Mouse (Mus musculus) cerebellum, adult 8-10 months (tissue): ENCODE results near the gene Smad3.

ENCODE experiments used
- DNase-seq: peaks from one replicate; pipeline ENCODE4 v3.0.0; 2022

Gene Smad3

DNA sequence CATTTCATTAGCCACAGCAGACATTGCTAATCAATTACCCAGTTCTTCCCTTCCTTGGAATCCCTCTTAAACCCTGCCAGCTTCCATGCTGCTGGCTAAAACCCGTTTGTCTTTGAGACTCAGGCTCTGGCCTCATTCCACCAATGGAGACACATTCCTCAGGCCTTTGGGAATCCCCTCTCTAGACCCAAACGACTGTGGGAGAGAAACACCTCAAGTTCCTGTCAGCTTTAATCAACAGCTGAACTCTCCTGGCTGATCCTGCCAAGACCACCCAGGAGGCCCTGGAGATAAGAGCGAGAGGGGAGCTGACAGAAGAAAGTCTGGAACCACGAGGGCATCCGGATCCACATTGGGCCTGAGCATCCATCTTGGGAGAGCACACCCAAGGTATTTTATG, 13.9 kb upstream of the Smad3 start:
- DNase-seq = no peak

DNA sequence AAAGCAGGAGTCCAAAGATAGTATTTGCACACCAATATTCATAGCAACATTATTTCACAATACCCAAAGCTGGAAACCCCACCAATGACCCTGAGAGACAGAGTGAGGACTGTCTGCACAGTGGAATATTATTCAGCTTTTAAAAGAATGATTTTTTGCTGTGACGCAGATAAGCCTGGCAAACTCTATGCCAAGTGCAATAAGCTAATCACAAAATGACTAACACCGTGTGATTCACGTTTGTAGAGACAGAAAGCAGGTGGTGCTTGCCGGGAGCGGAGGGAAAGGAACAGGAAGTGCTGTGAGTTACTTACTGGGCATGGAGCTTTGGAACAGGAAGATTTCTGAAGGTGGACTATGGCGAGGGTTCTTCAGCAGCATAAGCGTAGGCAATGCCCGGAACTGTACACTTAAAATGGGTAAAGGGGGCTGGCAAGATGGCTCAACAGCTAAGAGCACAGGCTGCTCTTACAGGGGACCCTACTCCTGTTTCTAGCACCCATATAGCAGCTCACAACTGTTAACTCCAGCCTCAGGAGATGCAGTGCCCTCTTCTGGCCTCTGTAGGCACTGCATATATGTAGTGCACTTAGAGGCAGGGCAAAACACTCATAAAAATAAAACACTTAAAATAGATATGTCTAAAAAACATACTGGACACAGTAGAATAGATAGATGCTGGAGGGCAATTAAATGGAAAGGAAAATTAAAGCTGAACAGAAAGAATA, 3.7 kb upstream of the Smad3 start:
- DNase-seq = no peak

DNA sequence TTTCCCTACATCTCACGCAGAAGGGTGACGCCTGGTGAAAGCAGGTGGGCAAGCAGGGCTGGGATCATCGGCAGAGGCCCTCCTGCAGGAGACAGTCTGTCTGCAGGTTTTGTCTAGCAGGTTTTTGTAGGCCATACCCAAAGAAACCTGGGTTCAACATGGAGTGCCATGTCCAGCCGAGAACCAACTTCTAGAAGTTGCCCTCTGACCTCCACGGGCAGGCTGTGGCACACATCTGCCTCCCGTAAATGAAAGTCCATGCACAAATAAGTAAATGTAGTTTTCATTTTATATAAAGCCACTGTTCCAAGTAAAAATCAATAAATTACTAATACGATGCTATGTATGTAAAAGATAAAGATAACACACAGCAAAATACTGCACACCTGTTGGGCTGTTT, 3.0 kb upstream of the Smad3 start:
- DNase-seq = no peak

DNA sequence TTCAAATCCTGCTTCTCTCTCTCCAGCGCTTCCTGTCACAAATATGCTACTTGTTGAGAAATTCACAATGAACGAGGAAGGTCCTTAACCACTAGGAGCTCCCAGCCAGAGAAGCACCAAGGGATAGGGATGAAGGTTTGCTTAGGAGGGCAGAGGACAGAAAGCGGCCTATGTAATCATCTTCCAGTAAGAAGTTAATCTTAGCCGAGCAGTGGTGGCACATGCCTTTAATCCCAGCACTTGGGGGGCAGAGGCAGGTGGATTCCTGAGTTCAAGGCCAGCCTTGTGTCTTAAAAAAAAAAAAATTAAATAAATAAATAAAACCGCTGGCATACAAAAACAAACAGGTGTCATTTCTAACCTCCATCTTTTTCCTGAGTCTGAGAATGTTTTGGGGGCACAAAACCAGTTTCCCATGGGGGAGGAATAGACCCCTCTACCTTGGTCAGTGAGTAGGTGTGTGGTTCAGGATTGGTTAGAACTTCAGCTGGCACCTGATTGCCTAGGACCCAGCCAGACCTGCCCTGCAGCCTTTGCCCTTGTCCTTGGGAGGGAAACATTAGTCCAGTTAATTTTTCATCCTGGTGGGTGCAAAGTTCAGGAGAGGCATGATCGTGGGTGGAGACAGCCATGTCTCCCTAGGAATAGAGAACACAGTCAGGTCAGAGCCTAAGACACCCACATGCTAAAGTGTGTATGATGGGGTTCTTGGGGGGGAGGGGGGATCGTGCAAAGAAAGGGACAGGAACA, 2.4 kb upstream of the Smad3 start:
- DNase-seq = no peak

DNA sequence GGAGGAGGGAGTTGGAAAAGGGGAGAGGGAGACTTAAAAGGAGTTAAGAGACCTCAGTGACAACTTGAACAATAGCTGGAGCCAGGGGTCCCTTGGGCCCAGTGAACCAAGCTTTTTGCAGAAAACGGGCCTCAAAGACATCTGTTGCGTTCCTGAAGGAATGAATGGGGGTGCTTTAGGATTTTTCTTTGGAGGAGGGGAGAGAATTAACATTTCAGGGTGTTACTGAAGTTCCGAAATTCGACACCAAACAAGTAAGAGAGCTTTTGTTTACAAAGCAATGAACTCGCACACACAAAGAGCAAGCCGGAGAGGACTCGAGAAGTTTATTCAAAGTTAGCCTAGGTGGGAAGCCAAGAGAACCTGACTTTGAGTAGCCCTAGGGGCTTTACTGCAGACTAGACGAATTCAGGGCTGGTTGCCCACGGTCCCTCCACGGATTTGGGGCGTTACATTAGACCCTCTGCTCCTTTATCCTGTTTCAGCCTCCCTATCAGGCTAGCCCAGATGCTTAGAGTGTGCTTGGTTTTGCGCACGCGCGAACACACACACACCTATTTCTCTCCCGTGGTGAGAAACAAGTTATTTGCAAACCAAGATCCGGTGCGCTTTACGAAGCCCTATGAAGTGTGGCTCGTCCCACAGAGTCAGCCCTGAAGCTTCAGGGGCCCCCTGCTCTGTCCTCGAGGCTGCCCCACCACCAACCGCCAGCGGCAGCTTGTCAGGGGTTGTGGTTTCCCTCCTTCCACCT, 1.0 kb upstream of the Smad3 start:
- DNase-seq = no peak

DNA sequence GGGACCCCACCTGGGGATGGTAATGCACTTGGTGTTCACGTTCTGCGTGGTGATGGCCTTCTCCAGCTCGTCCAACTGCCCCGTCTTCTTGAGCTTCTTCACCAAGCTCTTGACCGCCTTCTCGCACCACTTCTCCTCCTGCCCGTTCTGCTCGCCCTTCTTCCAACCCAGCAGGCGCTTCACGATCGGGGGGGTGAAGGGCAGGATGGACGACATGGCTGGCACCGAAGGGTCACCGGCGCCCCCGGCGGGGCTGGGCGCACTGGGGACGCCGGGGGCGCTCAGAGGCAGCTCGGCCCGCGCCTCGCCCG, 377 bp downstream of the Smad3 start:
- DNase-seq = no peak

DNA sequence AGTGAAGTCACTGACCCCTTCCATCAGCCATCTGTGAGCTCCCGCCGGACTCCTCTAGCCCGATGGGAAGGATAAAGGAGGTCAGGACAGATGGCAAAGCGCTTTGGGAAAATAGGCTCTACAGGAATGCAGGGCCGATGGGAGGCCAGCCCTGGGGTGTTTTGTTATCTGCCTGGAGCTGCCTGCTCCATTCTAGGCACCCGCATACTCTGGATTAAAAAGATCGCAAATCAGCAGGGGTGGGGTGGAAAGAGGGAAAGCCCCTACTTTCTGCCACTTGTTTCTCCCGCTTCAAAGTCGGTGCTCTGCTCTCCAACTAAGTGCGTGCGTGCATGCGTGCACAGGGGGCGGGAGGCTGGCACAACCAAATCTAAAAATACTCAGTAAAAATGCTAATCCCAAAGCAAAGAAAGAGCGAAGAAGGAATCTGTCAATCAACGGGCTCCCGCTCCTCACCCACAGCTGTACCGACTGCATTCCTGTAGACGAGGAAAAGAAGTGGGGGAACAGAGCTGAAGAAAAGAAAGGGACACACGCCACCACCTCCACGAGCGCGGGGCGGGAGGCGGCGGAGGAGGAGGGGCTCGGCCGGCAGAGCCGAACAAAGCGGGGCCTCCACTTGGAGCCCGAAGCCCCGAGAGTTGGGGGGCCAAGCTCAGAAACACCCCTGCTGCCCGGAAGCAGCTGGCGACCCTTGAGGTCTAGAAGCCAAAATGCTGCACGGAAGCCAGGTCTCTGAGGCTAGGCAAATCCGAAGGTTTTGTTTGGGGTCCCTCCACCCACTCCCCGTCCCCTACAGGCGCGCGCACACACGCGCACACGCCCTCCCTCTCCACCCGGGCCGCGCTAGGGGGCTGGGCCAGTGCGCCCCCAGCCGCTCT, 973 bp downstream of the Smad3 start:
- peak; percentile 35 for DNase-seq

DNA sequence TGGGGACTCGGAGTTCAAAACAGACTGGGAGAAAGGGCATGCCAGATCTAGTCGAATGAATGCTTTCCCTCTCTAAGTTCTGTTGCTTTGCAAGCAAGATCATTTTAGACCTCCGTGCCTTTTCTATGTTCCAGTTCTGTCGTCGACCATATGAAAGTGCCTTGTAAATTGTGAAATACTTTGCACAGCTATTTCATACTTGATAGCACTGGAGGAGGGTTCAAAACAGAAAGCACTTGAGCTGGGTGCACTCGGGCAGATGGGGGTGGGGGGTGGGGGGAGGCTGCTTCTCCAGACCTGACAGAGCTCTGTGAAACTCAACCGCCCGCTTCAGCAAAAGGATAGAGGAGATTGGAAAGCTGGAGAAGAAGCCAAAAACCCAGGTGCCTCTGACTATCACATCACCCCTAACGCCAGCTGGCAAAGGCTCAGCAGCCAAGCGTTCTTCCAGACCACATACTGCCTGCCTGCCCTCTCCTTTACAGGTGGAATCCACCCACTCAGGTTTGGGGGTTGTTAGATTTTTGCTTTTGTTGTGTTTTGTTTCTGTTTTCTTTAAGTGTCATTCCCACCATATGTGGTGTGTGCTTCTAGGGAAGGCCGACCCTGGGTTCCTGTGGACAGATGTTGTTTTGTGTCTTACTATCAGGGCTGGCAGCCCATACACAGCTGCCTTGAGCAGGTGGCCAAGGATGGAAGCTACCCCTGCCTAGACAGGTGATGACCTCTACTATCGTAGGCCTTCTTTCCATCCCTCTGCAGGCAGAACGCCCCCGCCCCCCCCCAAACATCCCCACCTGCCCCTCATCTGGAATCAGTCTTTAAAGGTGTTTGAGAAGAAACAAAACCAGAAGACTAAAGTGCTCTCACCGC, 1.9 kb downstream of the Smad3 start:
- no peak for DNase-seq

DNA sequence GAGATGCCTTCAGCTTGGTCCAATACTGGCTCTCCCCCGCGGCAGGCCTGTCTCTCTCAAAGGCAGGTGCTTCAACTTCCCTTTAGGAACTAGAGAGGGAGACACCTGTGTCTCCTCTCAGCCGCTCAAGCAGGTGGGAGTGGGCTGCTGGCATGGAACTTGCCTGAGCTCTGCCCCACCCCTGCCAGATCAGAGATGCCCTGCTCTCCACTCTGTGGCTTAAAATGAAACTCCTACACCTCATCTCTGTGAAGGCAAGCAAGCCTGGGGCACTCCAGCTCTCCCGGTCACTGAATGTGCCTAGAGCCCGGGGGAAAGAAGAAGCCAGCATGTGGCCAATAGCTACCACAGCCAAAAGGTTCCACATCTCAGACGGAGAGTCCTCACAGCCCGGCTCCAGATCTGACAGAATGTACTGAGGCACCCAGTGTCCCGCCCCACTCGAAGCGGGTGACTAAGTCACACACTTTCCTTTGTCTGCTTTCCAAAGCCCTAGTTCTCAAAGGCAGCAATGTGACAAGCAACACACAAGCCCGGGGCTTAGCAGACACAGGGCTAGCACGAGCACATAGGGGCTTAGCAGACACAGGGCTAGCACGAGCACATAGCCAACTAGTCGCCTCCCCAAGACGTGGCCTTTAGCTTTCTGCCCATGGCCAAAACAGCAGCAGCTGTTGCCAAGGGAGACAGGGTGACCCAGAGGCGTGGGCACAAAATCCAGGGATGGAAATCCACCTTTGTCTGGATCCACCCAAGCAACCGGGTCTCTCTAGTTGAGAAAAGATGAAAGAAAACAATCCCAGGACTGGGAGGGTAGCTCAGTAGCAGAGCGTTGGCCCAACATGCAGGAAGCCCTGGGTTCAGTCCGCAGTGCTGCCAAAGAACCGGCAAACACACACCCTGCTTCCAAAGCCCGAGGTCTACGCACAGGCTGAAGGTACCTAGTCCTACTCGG, 3.0 kb downstream of the Smad3 start:
- no peak for DNase-seq

DNA sequence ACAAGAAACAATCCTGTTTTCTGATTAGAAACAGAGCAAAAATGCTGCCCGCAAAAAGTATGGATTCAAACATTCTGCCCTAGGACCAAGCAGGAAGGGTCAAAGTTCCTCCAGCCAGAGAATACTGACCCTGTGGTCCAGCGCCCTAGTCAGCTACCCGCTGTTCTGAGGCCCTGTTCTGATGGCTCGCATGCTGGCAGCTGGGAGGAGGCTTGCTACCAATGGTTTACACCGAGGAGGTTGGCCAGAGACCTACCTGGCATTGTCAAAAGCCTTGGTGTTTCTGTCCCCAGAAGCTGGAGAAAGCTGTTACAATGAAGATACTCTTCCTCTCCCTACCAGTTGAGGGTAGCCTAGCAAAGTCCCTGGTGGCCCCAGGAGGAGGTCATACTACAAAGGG, 3.8 kb downstream of the Smad3 start:
- no peak for DNase-seq

DNA sequence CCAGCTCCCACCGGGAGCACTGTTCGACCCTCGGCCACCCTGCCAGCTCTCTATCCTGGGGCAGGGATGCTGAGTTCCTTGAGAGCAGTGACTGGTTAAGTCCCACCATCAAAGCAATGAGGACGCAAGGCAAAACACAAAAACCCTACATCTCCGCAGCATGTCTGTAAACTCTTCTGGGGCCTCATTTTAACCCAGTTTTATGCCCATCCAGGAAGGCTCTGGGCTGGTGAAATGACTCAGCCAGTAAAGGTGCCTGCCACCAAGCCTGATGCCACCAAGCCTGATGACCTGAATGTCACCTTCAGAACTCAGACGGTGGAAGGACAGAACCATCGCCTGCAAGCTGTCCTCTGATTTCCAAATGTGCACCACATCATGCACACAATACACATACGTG, 4.4 kb downstream of the Smad3 start:
- DNase-seq = no peak

DNA sequence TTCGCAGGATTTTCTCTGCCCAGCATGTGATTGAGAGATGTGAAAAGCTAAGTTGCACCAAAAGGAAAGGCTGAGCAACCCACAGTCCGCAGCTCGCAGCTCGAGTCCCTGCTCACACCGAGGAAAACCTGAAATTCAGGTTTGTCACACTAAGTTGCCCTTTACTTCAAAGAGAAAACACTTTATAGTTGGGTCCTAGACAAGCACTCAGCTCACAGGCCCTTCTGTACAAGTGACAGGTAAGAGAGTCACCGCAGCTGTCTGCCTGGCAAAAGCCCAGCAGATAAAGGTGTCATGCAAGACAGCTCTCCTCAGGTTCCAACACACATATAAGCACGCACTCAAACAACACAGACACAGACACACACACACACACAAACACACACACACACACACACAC, 5.2 kb downstream of the Smad3 start:
- no peak for DNase-seq

DNA sequence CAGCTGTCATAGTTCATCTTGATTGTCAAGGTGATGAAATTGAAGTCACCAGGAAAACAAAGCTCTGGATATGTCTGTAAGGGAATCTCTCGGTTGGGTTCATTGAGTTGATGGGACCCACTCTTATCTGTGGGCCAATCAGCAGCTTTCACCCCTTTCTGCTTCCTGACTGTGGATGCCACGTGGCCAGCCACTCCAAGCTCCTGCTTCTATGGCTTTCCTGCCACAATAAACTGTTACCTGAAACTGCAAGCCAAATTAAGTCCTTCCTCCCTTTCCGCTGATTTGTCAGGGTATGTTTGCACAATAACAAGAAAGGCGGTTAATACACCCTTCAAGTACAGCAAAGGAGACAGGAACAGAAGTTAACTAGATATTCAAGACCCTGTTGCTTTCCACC, 6.5 kb downstream of the Smad3 start:
- no peak for DNase-seq

DNA sequence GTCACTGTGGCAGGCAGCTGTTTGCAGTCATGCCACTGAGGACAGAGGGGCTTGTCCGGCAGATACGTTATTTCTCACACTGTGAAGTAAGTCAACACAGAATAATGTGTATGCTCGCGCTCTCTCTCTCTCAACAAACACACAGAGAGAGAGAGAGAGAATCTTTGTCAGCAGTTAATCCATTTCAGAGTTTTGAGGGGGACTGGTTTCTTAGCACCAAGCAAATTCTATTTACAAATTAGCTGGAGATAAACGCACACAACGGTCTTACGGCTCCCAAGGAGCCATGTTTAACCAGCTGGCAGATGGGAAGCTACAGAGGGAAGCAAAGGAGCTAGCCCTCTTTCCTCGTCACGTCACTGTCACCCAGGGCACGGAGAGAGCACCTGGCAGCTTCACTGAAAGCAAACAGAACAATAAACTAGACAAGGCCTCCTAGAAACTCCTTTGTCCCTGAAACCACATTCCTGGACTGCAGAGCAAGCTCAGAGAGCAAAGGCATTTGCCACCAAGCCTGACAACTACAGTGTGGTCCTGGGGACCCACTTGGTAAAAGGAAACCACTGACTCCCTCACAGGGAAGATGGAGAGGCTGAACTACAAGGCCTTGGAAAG, 7.3 kb downstream of the Smad3 start:
- no peak for DNase-seq

DNA sequence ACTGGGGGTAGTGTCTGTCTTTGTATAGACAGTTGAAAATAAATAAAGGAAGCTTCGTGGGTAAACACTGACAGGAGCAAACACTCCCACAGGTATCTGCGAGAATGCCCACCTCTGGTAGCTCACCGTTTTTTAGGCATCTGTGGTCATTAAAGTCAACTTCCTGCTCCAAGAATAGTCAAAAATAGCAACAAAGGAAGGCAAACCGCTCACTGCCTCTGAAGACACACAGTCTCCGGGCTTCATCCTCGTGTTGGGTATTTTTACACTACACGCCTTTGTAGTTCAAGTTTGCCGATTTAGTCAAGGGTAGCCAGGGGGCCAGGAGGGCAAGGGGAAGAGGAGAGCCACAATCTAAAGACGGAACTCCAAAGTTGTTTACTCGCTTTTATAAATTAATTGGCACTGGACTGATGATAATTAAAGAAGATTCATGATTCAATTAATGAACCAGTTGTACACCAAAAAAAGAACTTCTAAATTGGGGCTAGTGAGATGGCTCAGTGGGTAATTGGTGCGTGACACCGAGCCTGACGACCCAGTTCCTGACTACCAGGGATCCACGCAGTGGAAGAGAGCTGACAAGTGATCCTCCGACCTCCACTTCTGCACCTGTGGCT, 8.4 kb downstream of the Smad3 start:
- no peak for DNase-seq

DNA sequence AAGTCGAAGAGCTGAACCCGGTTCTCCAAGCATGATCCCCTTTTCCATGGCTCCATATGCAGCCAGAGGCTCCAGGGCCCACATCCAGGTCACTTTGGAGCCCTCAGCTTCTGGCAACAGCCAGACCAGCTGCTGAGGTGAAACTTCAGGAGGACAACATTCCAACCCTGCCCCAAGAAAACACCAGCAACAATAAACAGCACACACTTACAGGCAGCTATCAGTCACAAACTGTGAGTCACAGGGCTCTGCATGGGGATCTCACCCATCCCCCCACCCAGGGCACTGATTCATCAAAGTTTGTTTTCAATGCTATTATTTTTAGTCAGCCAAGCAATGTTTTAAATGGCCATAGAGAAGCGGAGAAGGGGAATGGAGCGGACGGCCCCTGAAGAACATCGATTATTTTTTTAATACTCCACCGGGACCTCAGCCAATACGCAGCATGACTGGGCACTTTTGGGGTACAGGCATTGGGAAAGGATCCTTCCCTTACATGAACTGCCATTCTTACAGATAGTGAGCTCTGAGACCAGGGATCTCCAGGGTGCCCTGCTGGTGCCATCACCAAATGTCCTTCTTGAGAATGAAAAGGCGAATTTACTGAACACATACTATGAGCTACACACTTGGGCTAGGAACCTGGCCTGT, 10.0 kb downstream of the Smad3 start:
- DNase-seq = no peak

DNA sequence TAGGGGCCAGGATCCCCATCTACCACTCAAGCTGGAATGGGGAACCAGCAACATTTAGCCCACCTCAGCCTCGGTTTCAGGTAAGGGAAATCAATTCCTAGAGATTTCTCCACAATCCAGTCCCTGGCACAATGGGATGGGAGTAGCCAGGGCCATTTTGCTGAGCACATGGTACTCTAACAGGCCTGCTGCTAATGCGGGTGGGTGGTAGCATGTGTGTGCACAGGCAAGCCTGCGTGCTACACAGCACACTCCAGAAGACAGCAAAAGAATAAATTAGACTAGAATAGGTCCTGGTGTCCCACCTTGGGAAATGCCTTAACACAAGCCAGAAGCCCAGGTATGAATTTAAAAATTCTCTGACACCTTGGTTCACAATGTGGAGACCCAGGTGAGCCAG, 10.8 kb downstream of the Smad3 start:
- DNase-seq = no peak

DNA sequence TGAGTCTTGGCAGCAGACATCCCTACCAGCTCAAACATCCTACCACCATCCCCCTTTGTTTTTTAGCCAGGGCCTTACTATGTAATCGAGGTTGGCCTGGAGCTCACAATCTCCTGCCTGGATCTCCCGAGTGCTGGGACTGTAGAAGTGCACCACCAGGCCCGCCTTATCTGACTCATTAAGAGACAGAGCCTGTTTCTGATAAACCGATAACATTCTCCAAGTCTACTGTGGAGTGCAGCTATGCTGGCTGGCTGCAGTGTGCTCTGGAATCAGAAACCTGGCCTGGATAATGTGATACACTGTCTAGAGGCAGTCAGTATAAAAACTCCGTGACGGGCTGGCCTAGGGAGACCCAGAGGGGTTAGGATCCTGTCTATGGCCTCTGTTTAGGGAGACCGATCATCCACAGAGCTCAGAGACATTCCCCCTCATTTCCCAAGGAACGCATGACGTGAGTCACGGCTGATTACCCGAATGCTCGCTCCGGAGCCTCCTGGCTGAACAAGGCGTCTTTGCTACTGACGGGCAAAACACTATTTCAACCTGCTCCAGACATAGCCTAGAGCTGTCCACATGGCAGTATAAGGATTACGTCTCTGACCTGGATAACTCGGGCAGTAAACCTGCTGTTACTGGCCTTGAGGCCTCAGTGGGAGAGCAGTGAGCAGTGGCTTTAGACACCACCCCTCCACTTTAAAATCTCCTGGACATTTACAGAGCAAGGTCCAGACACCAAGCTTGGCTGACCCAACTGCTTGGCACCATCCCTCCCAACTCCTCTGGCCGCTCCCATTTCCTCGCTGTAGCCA, 11.8 kb downstream of the Smad3 start:
- no peak for DNase-seq

DNA sequence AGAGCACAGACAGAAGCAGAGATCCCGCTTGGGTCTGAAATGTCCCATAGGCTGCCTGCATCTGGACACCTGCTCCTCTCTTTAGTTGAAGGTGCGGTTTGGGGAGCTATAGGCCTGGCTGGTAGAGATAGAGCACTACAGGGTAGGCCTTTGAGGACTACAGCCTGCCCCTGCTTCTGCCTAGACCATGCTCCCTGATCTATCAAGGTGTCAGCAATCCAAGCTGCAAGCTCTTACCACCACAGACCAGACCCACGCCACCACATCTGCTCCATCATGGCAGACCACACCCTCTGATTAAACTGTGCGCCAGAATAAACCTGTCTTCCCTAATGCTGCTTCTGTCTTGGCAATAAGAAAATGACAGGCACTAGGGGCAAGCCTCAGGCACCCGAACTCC, 13.2 kb downstream of the Smad3 start:
- DNase-seq = no peak
